Mouse (Mus musculus): Measurements from ENCODE around the gene Cphx2.
"Not testable (repeated sequence)": the region's sequence is repeated elsewhere in the genome, so short reads cannot be mapped to it uniquely, and the experiment has no call there.

- not testable (repeated sequence) for TF ChIP-seq CTCF, EP300 (IDR thresholded peaks at IDR 0.05; ENCODE audit: low read depth)
Observed at GRCm38 (mm10) chr14:26047026-26047425, 34.3 kb upstream of the Cphx2 start.

All from heart, postnatal 0 days (tissue).